Mouse (Mus musculus) forebrain, embryonic 14.5 days (tissue): Measurements from ENCODE around the gene Mta2. TPM values are rescaled to one million over a fixed set of nuclear protein-coding genes. Genes with fewer than 3 reads are reported as not detected.
A peak's percentile ranks its signal among the peaks of the same experiment; 100 is the strongest.
"Not testable (repeated sequence)": the region's sequence is repeated elsewhere in the genome, so short reads cannot be mapped to it uniquely, and the experiment has no call there.

Experiments
- ATAC-seq: fragments of 200-750 bp; cut with Nextera tagmentation; 2 replicates; pipeline ENCODE4 v1.8.0; 2017; ENCODE audit warnings: mild to moderate bottlenecking, moderate library complexity
- DNase-seq: peaks from one replicate; pipeline ENCODE4 v3.0.0-alpha.2; 2015; ENCODE audit warnings: low spot score
- H3K27ac ChIP-seq: fragments of 300-500 bp; sonication (generic); 2 replicates; pipeline ENCODE4 v1.5.1; 2014; ENCODE audit warnings: low read depth, mild to moderate bottlenecking, control low read depth, low read length, moderate library complexity
- H3K27me3 ChIP-seq: fragments of 300-500 bp; sonication (generic); replicated peaks from 2 replicates; pipeline ENCODE4 v1.6.1; 2014; ENCODE audit warnings: low read length, control low read depth, mixed read lengths; ENCODE audit not compliant: control insufficient read depth, insufficient read depth
- H3K36me3 ChIP-seq: fragments of 300-500 bp; sonication (generic); 2 replicates; pipeline ENCODE4 v1.6.1; 2014; ENCODE audit warnings: low read length, control low read depth; ENCODE audit not compliant: control insufficient read depth, insufficient read depth
- H3K4me1 ChIP-seq: fragments of 300-500 bp; sonication (generic); 2 replicates; pipeline ENCODE4 v1.6.1; 2014; ENCODE audit warnings: antibody characterized with exemption, low read length, control low read depth; ENCODE audit not compliant: control insufficient read depth, insufficient read depth
- H3K4me2 ChIP-seq: fragments of 300-500 bp; sonication (generic); 2 replicates; pipeline ENCODE4 v1.6.1; 2014; ENCODE audit warnings: mild to moderate bottlenecking, control low read depth, low read length
- H3K4me3 ChIP-seq: fragments of 300-500 bp; sonication (generic); 2 replicates; pipeline ENCODE4 v1.5.1; 2014; ENCODE audit warnings: low read depth, low read length, control low read depth
- H3K9ac ChIP-seq: fragments of 300-500 bp; sonication (generic); 2 replicates; pipeline ENCODE4 v1.6.1; 2014; ENCODE audit warnings: mild to moderate bottlenecking, low read length, control low read depth, moderate library complexity
- H3K9me3 ChIP-seq: fragments of 300-500 bp; sonication (generic); replicated peaks from 2 replicates; pipeline ENCODE4 v1.6.1; 2016; ENCODE audit warnings: low read length, control low read depth, mixed read lengths; ENCODE audit not compliant: control insufficient read depth
- WGBS: fragments of 180-500 bp; shearing (Covaris S2); extraction: QIAGEN DNeasy Blood & Tissue Kit; methylation state at CpG from one replicate; pipeline ENCODE4 v1.1.7; 2014; 5-methylcytosine and 5-hydroxymethylcytosine counted together
- polyA plus RNA-seq: library from polyadenylated mRNA; unstranded; fragments of >200 nt; fragmentation: Nextera tagmentation; extraction: Ambion mirVana; gene quantifications from 2 replicates; pipeline ENCODE4 v1.2.1, GENCODE M21; 2014

Gene Mta2
- polyA plus RNA-seq, result 57.1 and 57.4 TPM in 2 replicates

- Histone ChIP-seq H3K27ac (peak within 1 kb of the TSS; percentile 95), H3K4me1 (peaks cover 25% of the 10 kb centered on the region), H3K27me3 (no peaks in the 10 kb centered on the region), H3K36me3 (peaks cover 27% of the 10 kb centered on the region), H3K4me3 (peak within 1 kb of the TSS; percentile 99), H3K9me3 (no peaks in the 10 kb centered on the region), H3K9ac (peak within 1 kb of the TSS; percentile 99), H3K4me2 (peak within 1 kb of the TSS; percentile 68)
- peak; percentile 96 for ATAC-seq
- WGBS, result under 1% methylated on average over 64 of the region's 64 CpGs
- peak; percentile 98 for DNase-seq
Measured at GRCm38 (mm10) chr19:8941515-8942217, at the start of gene Mta2. Mta2 (plus strand) TSS chr19:8941875.

GRCm38 (mm10) chr19:8892829-8893766, 48.6 kb upstream of the Mta2 start, which contains the start of gene Ints5:
Ints5 (plus strand) TSS chr19:8893005.
- Histone ChIP-seq H3K36me3 (peaks cover 30% of the 10 kb centered on the region), H3K4me2 (peak within 1 kb of the TSS; percentile 77), H3K27ac (peak within 1 kb of the TSS; percentile 71), H3K4me3 (peak within 1 kb of the TSS; percentile 79), H3K9ac (peak within 1 kb of the TSS; percentile 93), H3K27me3 (no peaks in the 10 kb centered on the region), H3K9me3 (no peaks in the 10 kb centered on the region), H3K4me1 (peaks cover 19% of the 10 kb centered on the region)
- ATAC-seq, result peak; percentile 57
- peak; percentile 92 for DNase-seq
- 3% methylated on average over 54 of the region's 54 CpGs for WGBS

DNA sequence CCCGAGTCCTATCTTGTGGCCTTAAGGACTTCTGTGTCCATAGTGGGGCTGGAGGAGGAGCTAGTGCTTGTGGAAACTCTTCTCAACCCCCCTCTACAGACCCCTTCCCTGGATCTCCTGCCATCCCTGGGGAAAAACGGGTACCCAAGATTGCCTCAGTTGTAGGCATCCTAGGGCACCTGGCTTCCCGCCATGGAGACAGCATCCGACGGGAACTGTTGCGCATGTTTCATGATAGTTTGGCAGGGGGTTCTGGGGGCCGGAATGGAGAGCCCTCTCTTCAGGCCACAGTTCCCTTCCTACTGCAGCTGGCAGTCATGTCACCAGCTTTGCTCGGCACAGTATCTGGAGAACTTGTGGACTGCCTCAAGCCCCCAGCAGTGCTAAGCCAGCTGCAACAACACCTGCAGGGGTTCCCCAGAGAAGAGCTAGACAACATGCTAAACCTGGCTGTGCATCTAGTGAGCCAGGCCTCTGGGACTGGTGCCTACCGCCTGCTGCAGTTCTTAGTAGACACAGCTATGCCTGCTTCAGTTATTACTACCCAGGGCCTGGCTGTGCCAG, 46.2 kb upstream of the Mta2 start:
- no peak overlapping the region for H3K4me3 ChIP-seq

DNA sequence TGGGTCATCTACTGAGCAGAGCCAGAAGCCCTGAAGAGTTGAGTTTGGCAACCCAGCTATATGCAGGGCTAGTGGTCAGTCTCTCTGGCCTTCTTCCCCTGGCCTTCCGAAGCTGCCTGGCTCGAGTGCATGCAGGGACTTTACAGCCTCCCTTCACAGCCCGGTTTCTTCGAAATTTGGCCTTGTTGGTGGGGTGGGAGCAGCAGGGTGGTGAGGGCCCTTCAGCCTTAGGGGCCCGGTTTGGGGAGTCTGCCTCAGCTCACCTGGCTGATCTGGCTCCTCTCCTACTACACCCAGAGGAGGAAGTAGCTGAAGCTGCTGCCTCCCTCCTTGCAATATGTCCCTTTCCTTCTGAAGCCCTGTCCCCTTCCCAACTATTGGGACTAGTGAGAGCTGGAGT, 45.4 kb upstream of the Mta2 start:
- ATAC-seq, DNase-seq, H3K9me3 ChIP-seq, H3K9ac ChIP-seq, H3K4me3 ChIP-seq, H3K27me3 ChIP-seq, H3K4me2 ChIP-seq, H3K27ac ChIP-seq: not testable (repeated sequence)
- WGBS, result 96% methylated on average over 5 of the region's 5 CpGs
- Histone ChIP-seq H3K36me3 (peaks cover 22% of the 10 kb centered on the region), H3K4me1 (peaks cover 24% of the 10 kb centered on the region)

More for the DNA sequence above, 46.2 kb upstream of the Mta2 start:
- Histone ChIP-seq H3K36me3 (peaks cover 25% of the 10 kb centered on the region), H3K4me2 (no peak overlapping the region), H3K9me3 (no peaks in the 10 kb centered on the region), H3K9ac (no peak overlapping the region), H3K27me3 (no peaks in the 10 kb centered on the region), H3K4me1 (peaks cover 24% of the 10 kb centered on the region), H3K27ac (no peak overlapping the region)
- ATAC-seq, result no peak
- DNase-seq, result no peak
- WGBS, result 92% methylated on average over 9 of the region's 9 CpGs

GRCm38 (mm10) chr19:8897211-8897864, 44.3 kb upstream of the Mta2 start:
- H3K4me1 ChIP-seq, result peaks cover 24% of the 10 kb centered on the region
- H3K27me3 ChIP-seq, H3K9me3 ChIP-seq: not testable (repeated sequence)
- DNase-seq (peak; percentile 32), ATAC-seq (peak; percentile 47)
- H3K9ac ChIP-seq, result peak overlapping the region; percentile 63
- H3K36me3 ChIP-seq, result peaks cover 27% of the 10 kb centered on the region
- H3K4me3 ChIP-seq, result peak overlapping the region; percentile 88
- H3K4me2 ChIP-seq, result peak overlapping the region; percentile 94
- peak overlapping the region; percentile 74 for H3K27ac ChIP-seq
- 27% methylated on average over 21 of the region's 21 CpGs for WGBS

DNA sequence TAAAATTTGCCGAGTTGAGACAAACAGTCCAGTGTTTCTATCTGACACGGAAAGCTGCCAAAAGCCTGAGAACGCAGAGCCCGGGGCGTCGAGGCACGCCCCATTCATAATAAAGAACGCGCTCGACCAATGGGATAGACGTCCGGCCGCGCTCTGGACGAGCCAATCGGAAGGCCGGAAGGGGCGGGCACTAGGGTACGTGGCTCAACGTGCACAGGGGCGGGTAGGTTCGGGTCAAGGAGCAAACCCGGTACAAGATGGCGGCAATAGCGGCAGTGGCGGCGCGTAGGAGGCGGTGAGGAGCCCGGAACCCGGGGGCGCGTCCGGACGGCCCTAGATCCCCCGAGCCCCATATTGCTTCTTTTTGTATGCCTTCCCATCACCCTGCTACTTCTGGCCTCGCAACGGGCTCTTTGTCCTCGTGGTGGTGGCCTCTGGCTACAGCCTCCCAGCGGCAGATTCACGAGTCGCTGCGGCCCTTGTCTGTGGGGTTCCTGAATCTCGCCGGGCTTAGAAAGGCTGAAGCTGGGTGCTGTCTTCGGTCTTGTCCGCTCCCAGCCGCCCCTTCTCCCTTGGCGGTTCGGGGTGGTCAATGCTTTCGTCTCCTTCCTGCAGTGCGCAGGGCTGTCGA, 43.7 kb upstream of the Mta2 start, which contains the start of gene Ganab:
Gene Ganab (plus strand): TSS at position 207 of the 631 bp plus-strand sequence.
- H3K4me3 ChIP-seq, result peak within 1 kb of the TSS; percentile 88
- peak within 1 kb of the TSS; percentile 80 for H3K9ac ChIP-seq
- H3K4me2 ChIP-seq, result peak within 1 kb of the TSS; percentile 94
- ATAC-seq (peak; percentile 99), DNase-seq (peak; percentile 99)
- H3K9me3 ChIP-seq, result no peaks in the 10 kb centered on the region
- under 1% methylated on average over 47 of the region's 53 CpGs for WGBS
- H3K4me1 ChIP-seq, result peaks cover 24% of the 10 kb centered on the region
- H3K27me3 ChIP-seq, result no peaks in the 10 kb centered on the region
- H3K27ac ChIP-seq, result peak within 1 kb of the TSS; percentile 74
- peaks cover 32% of the 10 kb centered on the region for H3K36me3 ChIP-seq

- H3K9ac ChIP-seq, result peak overlapping the region; percentile 80
Measured at GRCm38 (mm10) chr19:8898576-8898975, 43.1 kb upstream of the Mta2 start.

GRCm38 (mm10) chr19:8899079-8899478, 42.6 kb upstream of the Mta2 start:
- Histone ChIP-seq H3K27ac (no peak overlapping the region), H3K9me3 (no peaks in the 10 kb centered on the region), H3K27me3 (no peaks in the 10 kb centered on the region), H3K4me3 (peak overlapping the region; percentile 88), H3K4me1 (peaks cover 18% of the 10 kb centered on the region), H3K36me3 (peaks cover 42% of the 10 kb centered on the region), H3K4me2 (peak overlapping the region; percentile 94), H3K9ac (peak overlapping the region; percentile 80)
- ATAC-seq (no peak), DNase-seq (no peak)
- 64% methylated on average over 3 of the region's 3 CpGs for WGBS

More at GRCm38 (mm10) chr19:8898576-8898975, 43.1 kb upstream of the Mta2 start:
- Histone ChIP-seq H3K4me1 (peaks cover 22% of the 10 kb centered on the region), H3K36me3 (peaks cover 38% of the 10 kb centered on the region), H3K4me2 (peak overlapping the region; percentile 94), H3K9me3 (no peaks in the 10 kb centered on the region), H3K27ac (peak overlapping the region; percentile 74; the same call in 1 of the 2 replicates), H3K27me3 (no peaks in the 10 kb centered on the region), H3K4me3 (peak overlapping the region; percentile 88)
- no peak for DNase-seq
- no peak for ATAC-seq
- 18% methylated on average over 13 of the region's 13 CpGs for WGBS
